Mouse (Mus musculus): Measurements from ENCODE around the gene Dennd1a.

The Dennd1a gene

DNA sequence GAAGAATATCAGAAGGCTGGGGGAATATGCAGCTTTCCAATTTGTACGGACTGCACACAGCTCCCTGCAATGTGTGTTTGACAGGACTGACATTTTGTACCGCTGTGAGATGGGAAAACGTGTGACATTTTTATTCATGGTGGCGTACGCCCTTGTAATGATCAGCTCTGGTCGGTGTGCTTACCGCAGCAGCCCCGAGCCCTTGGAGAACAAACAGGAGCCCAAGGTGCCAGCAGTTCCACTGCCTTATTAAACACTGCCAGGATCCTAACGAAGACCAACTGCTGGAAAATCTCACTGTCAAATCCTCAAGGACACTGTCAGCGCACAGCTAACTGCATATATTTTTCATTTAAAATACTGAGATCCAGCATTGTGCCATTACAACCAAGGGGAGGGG is 454.9 kb downstream of the Dennd1a start:
- in situ Hi-C loops (cut with MboI, MseI): no loop called here

GRCm38 (mm10) chr2:37829758-37830275 is 457.4 kb downstream of the Dennd1a start:
- in situ Hi-C loops (cut with MboI, MseI): no loop called here

- in situ Hi-C loops (cut with MboI, MseI): no loop called here
Measured at GRCm38 (mm10) chr2:37823826-37824225, 463.4 kb downstream of the Dennd1a start.

DNA sequence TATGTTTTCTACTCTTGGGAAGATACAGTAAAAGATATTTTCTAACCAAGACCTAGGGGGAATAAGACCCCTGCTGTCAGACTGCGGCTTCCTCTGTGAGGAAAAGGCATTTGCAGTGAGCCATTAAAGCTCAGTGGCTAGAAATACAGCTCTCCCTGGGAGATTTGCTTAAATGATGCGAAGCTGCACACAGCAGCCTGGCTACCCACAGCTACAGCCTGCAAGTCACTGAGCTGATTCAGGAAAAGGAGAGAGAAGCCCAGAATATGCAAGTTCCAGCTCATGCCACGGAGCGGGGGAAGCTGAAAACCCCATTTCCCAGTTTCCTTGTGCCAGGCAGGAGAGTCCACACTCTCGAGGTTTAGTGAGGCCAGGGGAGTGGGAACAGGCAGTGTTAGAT is 465.1 kb downstream of the Dennd1a start:
- in situ Hi-C loops (cut with MboI, MseI): no loop called here

DNA sequence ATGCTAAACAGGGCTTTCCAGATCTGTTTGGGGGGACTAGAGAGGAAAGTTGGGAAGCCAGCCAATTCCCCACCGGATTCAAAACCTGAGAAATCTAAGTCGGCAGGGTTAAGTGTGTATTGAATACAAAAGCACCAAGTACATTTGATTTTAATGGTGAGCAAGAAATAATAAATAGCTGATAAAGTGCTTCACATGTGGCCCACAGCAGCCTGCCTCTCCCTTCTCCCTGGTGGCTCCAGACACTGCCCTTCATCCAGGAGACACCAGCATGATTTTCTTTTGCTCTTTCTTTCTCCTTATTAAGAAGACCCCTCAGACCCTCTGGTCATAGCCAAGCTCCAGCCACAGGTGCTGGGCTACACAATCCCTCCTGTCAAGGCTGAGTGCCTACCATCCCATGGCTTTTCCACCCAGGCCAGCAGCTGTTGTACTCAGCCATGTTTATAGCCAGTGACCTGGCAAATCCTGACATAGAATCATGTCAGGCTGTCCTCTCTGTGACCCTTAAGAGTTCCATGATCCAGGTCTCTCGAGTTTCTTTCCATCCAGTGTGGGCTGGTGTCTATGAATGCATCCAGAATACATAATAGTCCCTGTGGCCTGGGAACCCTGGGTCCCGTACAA is 467.6 kb downstream of the Dennd1a start:
- in situ Hi-C loops (cut with MboI, MseI): no loop called here

- in situ Hi-C loops (cut with MboI, MseI): no loop called here
Measured at GRCm38 (mm10) chr2:37818761-37819525, 468.2 kb downstream of the Dennd1a start.

- in situ Hi-C loops (cut with MboI, MseI): no loop called here
Measured at GRCm38 (mm10) chr2:37815676-37816075, 471.5 kb downstream of the Dennd1a start.

- in situ Hi-C loops (cut with MboI, MseI): loop anchor here (5.0 kb wide), 3 partner anchors 127 to 572 kb away; no protein-coding TSS in a partner anchor
Measured at GRCm38 (mm10) chr2:37814820-37815361, 472.3 kb downstream of the Dennd1a start.

- in situ Hi-C loops (cut with MboI, MseI): loop anchor here (5.0 kb wide), 3 partner anchors 130 to 575 kb away; no protein-coding TSS in a partner anchor
Measured at GRCm38 (mm10) chr2:37812401-37812800, 474.8 kb downstream of the Dennd1a start.

DNA sequence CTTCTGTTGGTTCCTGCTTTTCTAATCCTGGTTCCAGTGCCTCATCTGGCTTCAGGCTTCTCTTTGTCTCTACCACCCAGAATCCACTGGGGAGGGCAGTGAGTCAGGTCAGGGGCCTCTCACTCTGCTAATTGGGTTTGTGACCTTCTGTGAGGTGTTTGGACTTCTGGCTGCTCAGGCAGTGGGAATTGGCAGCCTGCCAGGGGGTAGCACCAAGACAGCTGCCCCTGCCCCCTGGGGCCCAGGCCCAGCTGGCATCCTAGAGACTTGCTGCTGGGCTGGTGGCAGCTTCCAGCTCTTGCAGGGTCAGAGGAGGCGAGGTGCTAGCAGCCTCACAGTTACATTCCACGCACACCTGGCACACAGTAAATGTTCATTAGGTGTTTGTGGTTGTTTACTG is 475.5 kb downstream of the Dennd1a start:
- in situ Hi-C loops (cut with MboI, MseI): loop anchor here (5.0 kb wide), 3 partner anchors 131 to 576 kb away; no protein-coding TSS in a partner anchor

GRCm38 (mm10) chr2:37802610-37803212 is 484.5 kb downstream of the Dennd1a start:
- in situ Hi-C loops (cut with MboI, MseI): no loop called here

- in situ Hi-C loops (cut with MboI, MseI): no loop called here
Measured at GRCm38 (mm10) chr2:37801687-37802086, 485.5 kb downstream of the Dennd1a start.

GRCm38 (mm10) chr2:37799137-37799536 is 488.1 kb downstream of the Dennd1a start:
- in situ Hi-C loops (cut with MboI, MseI): no loop called here

DNA sequence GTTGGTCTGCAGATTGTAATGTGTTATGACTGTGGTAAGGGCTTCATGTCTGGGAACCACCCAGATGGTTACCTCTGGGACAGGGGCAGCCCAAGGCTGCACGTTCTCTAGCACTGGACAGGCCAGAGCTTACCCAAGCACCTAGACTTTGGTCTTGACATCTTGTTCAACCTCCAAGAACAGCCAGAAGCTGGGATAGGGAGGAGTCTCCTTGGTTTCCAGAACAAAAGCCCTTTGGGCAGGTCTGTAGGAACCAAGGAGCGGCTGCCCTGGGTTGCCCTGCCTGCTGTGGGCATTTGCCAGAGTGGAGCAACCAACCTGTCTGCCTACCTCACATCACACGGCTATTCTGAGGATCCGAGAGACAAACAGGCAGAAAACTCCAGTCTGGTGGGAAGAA is 490.1 kb downstream of the Dennd1a start:
- in situ Hi-C loops (cut with MboI, MseI): no loop called here

DNA sequence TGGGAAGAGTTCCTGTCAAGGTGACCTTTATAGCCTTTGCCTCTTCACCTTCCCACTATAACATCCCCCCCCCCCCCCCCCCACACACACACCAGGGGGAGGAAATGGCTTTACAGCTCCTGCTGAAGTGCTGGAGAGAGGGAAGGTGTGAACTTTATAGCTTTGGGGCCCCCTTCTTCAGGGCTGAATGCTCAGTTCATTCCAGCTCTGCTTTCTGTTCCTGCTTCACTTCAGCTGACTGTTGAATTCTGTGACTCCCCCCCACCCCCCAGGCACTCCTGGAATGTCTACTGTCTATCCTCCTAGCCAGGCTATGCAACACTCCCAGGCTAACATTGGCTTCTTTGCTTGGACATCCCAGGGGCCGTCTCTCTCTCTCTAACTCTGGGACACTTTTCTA is 491.2 kb downstream of the Dennd1a start:
- in situ Hi-C loops (cut with MboI, MseI): no loop called here

DNA sequence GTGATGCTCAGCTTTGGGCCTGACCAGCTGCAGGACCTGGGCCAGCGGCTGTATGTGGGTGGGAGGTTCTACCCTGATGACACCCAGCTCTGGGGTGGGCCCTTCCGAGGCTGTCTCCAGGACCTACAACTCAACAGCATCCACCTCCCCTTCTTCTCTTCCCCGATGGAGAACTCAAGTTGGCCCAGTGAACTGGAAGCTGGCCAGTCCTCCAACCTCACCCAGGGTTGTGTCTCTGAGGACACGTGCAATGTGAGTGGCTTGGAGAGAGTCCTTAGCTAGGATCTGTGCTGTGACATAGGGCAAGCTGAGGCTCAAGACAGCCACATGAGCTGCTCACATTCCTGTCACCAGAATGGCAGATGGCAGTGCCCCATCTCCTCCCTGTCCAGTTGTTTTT is 495.9 kb downstream of the Dennd1a start:
- in situ Hi-C loops (cut with MboI, MseI): no loop called here

DNA sequence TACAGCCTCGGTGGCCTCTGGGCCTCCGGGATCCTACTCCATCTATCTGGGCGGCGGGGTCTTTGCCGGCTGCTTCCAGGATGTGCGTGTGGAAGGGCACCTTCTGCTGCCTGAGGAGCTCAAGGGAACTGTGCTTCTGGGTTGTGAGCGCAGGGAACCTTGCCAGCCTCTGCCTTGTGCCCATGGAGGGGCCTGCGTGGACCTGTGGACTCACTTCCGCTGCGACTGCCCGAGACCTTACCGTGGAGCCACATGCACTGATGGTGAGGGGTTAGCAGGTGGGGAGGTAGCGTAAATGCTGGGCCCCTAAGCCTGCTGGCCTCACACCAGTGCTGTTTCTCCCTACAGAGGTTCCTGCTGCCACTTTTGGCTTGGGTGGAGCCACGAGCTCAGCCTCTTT is 496.5 kb downstream of the Dennd1a start:
- in situ Hi-C loops (cut with MboI, MseI): no loop called here

- in situ Hi-C loops (cut with MboI, MseI): no loop called here
Measured at GRCm38 (mm10) chr2:37789995-37790394, 497.2 kb downstream of the Dennd1a start.

- in situ Hi-C loops (cut with MboI, MseI): no loop called here
Measured at GRCm38 (mm10) chr2:37789029-37789428, 498.2 kb downstream of the Dennd1a start.

GRCm38 (mm10) chr2:37788176-37788962 is 498.8 kb downstream of the Dennd1a start:
- in situ Hi-C loops (cut with MboI, MseI): no loop called here

DNA sequence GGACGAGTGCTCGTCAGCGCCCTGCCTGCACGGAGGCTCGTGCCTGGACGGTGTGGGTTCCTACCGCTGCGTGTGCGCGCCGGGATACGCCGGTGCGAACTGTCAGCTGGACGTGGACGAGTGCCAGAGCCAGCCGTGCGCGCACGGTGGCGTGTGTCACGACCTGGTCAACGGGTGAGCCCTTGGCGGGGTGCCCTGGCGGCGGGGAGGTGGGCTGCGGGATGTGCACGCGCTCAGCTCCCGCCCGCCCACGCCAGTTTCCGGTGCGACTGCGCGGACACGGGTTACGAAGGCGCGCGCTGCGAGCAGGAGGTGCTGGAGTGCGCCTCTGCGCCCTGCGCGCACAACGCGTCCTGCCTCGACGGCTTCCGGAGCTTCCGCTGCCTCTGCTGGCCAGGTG is 500.7 kb downstream of the Dennd1a start:
- in situ Hi-C loops (cut with MboI, MseI): no loop called here
